Mouse (Mus musculus): ENCODE measurements around the gene Dnah5. TPM values are rescaled to one million over a fixed set of nuclear protein-coding genes. Genes with fewer than 3 reads are reported as not detected.

Gene Dnah5
- total RNA-seq (2021) (under 1 TPM in 1 of 2 experiments, not detected in 1; 0.03 TPM), polyA plus RNA-seq (2012; rRNA removed) (0.18 TPM in 1 of 2 replicates, not detected in the other)
- long read RNA-seq, result 0 reads

- Histone ChIP-seq H3K27ac (no peak within 1 kb of the TSS), H3K79me2 (replicated peaks; ENCODE audit: control insufficient read depth, insufficient read depth, low read length) (no peaks in the 10 kb centered on the region), H3K9ac (ENCODE audit: low read depth, low read length) (no peak within 1 kb of the TSS), H3K4me1 (ENCODE audit: control insufficient read depth, insufficient read depth, low read length) (no peaks in the 10 kb centered on the region), H3K36me3 (ENCODE audit: control insufficient read depth, insufficient read depth, low read length) (no peaks in the 10 kb centered on the region), H3K4me3 (no peak within 1 kb of the TSS), H3K27me3 (ENCODE audit: control insufficient read depth, insufficient read depth, low read length) (no peaks in the 10 kb centered on the region)
- no peak for DNase-seq
- intact Hi-C loops (cut with DNase I), result no loop called here
- 82% methylated on average over 20 of the region's 20 CpGs for WGBS
- no peak for TF ChIP-seq POLR2A (IDR thresholded peaks at IDR 0.05; ENCODE audit: insufficient read depth, low read depth, low read length)
- TF ChIP-seq CTCF (IDR thresholded peaks at IDR 0.05), result no peak
- no peak for TF ChIP-seq EP300 (IDR thresholded peaks at IDR 0.05; ENCODE audit: insufficient read depth, low read depth, low read length)
Observed at GRCm38 (mm10) chr15:28203111-28204075, at the start of gene Dnah5. Gene Dnah5, plus strand, starts transcription at chr15:28203752.

- 18% methylated on average over 27 of the region's 27 CpGs for WGBS
- H3K4me3 ChIP-seq, result peak overlapping the region; percentile 28; the same call in 1 of the 2 replicates
Observed at GRCm38 (mm10) chr15:28154822-28155501, 48.6 kb upstream of the Dnah5 start.

DNA sequence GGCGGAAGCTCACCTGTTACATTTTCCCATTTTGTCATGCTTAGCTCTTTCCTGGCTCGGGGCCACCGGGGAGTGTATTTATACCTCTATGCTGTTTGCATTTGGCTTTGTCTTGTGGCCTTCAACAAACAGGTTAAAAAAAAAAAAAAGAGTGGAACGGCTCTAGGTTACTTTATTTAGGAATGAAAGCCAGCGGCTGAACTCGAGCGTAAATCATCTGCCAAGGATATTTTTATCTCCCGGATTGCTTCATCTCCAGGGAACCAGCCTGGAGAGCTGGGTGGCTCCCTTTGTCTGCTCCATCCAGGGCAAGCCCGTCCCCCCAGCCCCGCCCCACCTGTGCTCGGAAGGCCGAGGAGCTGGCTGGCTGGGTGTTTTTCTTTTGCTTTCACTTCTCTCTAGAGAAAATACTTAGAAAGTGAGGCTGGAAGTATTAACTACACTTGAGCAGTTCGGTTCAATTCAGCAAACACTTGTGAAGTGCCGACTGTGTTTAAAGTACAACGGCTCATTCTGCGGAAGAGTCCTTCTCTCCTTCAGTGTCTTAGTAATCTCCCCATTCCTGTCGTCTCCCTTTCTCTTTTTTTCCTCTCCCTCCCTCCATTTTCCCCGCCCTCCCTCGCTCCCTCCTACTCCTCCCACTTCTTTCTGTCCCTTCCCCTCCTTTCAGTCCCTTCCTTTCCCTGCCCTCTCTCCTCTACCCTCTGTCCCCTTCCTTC is 44.6 kb upstream of the Dnah5 start:
- WGBS, result 2% methylated on average over 18 of the region's 19 CpGs

More at GRCm38 (mm10) chr15:28154822-28155501, 48.6 kb upstream of the Dnah5 start:
- intact Hi-C loops (cut with DNase I), result loop anchor here (5.0 kb wide), 1 partner anchor 128 kb away; the partner anchor contains the start of gene Trio
- Histone ChIP-seq H3K27me3 (ENCODE audit: control insufficient read depth, insufficient read depth, low read length) (peaks cover 1% of the 10 kb centered on the region; the same call in 1 of the 2 replicates), H3K36me3 (ENCODE audit: control insufficient read depth, insufficient read depth, low read length) (no peaks in the 10 kb centered on the region), H3K79me2 (replicated peaks; ENCODE audit: control insufficient read depth, insufficient read depth, low read length) (no peaks in the 10 kb centered on the region), H3K9ac (ENCODE audit: low read depth, low read length) (no peak overlapping the region), H3K27ac (no peak overlapping the region), H3K4me1 (ENCODE audit: control insufficient read depth, insufficient read depth, low read length) (0 out of 2 replicates have a peak, but pooled peaks cover 4% of the 10 kb centered on the region)
- TF ChIP-seq CTCF (IDR thresholded peaks at IDR 0.05), result peak; percentile 12; the same call in 1 of the 2 replicates
- no peak for TF ChIP-seq POLR2A (IDR thresholded peaks at IDR 0.05; ENCODE audit: insufficient read depth, low read depth, low read length)
- no peak for DNase-seq

GRCm38 (mm10) chr15:28162291-28162690 is 41.3 kb upstream of the Dnah5 start:
- DNase-seq, result no peak
- 91% methylated on average over 2 of the region's 2 CpGs for WGBS
- intact Hi-C loops (cut with DNase I), result no loop called here
- Histone ChIP-seq H3K79me2 (replicated peaks; ENCODE audit: control insufficient read depth, insufficient read depth, low read length) (no peaks in the 10 kb centered on the region), H3K9ac (ENCODE audit: low read depth, low read length) (no peak overlapping the region), H3K36me3 (ENCODE audit: control insufficient read depth, insufficient read depth, low read length) (no peaks in the 10 kb centered on the region), H3K4me3 (no peak overlapping the region), H3K4me1 (ENCODE audit: control insufficient read depth, insufficient read depth, low read length) (0 out of 2 replicates have a peak, but pooled peaks cover 4% of the 10 kb centered on the region), H3K27ac (no peak overlapping the region), H3K27me3 (ENCODE audit: control insufficient read depth, insufficient read depth, low read length) (no peaks in the 10 kb centered on the region)
- TF ChIP-seq POLR2A (IDR thresholded peaks at IDR 0.05; ENCODE audit: insufficient read depth, low read depth, low read length) (no peak), CTCF (IDR thresholded peaks at IDR 0.05) (no peak), EP300 (IDR thresholded peaks at IDR 0.05; ENCODE audit: insufficient read depth, low read depth, low read length) (no peak)

More for the DNA sequence above, 44.6 kb upstream of the Dnah5 start:
- H3K4me3 ChIP-seq, result peak overlapping the region; percentile 50
- H3K79me2 ChIP-seq (replicated peaks; ENCODE audit: control insufficient read depth, insufficient read depth, low read length), result no peaks in the 10 kb centered on the region
- no peaks in the 10 kb centered on the region for H3K36me3 ChIP-seq (ENCODE audit: control insufficient read depth, insufficient read depth, low read length)
- TF ChIP-seq CTCF (IDR thresholded peaks at IDR 0.05) (no peak), POLR2A (IDR thresholded peaks at IDR 0.05; ENCODE audit: insufficient read depth, low read depth, low read length) (0 out of 2 replicates have a peak, but pooled peaks have one; percentile 50), EP300 (IDR thresholded peaks at IDR 0.05; ENCODE audit: insufficient read depth, low read depth, low read length) (peak; percentile 61)
- 0 out of 2 replicates have a peak, but pooled peaks cover 4% of the 10 kb centered on the region for H3K4me1 ChIP-seq (ENCODE audit: control insufficient read depth, insufficient read depth, low read length)
- peak overlapping the region; percentile 70 for H3K27ac ChIP-seq
- peak; percentile 75 to 85 for DNase-seq
- intact Hi-C loops (cut with DNase I), result loop anchor here (2.0 to 5.0 kb wide), 2 partner anchors 132 to 236 kb away; partner anchors contain the start of gene Trio
- H3K9ac ChIP-seq (ENCODE audit: low read depth, low read length), result peak overlapping the region; percentile 74
- no peaks in the 10 kb centered on the region; the same call in 1 of the 2 replicates for H3K27me3 ChIP-seq (ENCODE audit: control insufficient read depth, insufficient read depth, low read length)

DNA sequence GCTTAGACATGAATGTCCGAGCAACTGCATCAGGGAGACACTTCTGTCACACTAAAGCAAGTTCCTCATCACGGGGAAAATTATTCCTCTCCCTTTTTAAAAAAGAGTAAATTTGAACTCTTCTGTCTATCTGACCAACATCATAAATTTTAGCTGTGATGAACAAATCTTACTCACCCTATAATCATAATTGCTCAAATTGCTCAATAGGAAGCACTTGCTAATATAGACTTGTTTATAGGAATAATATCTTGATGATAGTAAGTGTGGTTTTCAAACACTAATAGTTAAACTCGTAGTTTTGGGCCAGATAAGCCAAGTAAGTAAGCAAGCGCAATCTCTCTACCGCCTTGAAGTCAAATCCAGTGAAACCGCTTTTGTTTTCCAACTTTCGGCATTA is 38.3 kb upstream of the Dnah5 start:
- H3K27ac ChIP-seq, result no peak overlapping the region
- no peaks in the 10 kb centered on the region for H3K36me3 ChIP-seq (ENCODE audit: control insufficient read depth, insufficient read depth, low read length)
- no peak for DNase-seq
- TF ChIP-seq CTCF (IDR thresholded peaks at IDR 0.05) (no peak), POLR2A (IDR thresholded peaks at IDR 0.05; ENCODE audit: insufficient read depth, low read depth, low read length) (no peak), EP300 (IDR thresholded peaks at IDR 0.05; ENCODE audit: insufficient read depth, low read depth, low read length) (no peak)
- H3K27me3 ChIP-seq (ENCODE audit: control insufficient read depth, insufficient read depth, low read length), result no peaks in the 10 kb centered on the region
- intact Hi-C loops (cut with DNase I), result no loop called here
- no peaks in the 10 kb centered on the region for H3K79me2 ChIP-seq (replicated peaks; ENCODE audit: control insufficient read depth, insufficient read depth, low read length)
- H3K4me1 ChIP-seq (ENCODE audit: control insufficient read depth, insufficient read depth, low read length), result no peaks in the 10 kb centered on the region
- 88% methylated on average over 7 of the region's 7 CpGs for WGBS
- H3K4me3 ChIP-seq, result no peak overlapping the region
- no peak overlapping the region for H3K9ac ChIP-seq (ENCODE audit: low read depth, low read length)
